Mouse (Mus musculus): ENCODE measurements around the gene Vmn1r33. TPM values are rescaled to one million over a fixed set of nuclear protein-coding genes. Genes with fewer than 3 reads are reported as not detected.
"Not testable (repeated sequence)": the region's sequence is repeated elsewhere in the genome, so short reads cannot be mapped to it uniquely, and the experiment has no call there.

Vmn1r33 gene
- not detected in 2 replicates for polyA plus RNA-seq (2016; fragmentation: Nextera tagmentation; extraction: Ambion mirVana)

DNA sequence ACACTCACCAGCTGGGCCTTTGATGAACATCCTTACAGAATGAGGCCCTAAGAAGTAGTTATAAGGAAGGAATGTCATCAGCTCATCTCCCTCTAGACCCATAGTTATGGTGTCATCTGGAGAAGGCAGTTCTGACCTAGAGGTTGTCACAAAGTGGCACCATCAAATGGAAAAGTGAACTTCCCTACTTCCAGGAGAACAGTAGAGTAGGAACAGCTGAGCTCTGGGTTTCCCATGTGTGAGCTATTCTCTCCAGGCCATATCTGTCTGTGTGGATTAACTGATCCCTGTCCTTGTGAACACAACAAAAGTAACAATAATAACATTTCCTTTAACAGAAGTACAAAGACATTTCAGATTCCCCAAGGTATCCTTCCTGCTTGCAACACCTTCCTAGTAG lies at the start of gene Vmn1r33:
Gene Vmn1r33 (minus strand): TSS at position 101 of the 400 bp plus-strand sequence.
- H3K9me3 ChIP-seq (replicated peaks); H3K27ac ChIP-seq (ENCODE audit: poor library complexity, severe bottlenecking); H3K27me3 ChIP-seq (replicated peaks); H3K4me3 ChIP-seq; H3K4me2 ChIP-seq; H3K9ac ChIP-seq; H3K36me3 ChIP-seq; ATAC-seq (ENCODE audit: insufficient number of reproducible peaks, low FRiP score); H3K4me1 ChIP-seq (replicated peaks): not testable (repeated sequence)

DNA sequence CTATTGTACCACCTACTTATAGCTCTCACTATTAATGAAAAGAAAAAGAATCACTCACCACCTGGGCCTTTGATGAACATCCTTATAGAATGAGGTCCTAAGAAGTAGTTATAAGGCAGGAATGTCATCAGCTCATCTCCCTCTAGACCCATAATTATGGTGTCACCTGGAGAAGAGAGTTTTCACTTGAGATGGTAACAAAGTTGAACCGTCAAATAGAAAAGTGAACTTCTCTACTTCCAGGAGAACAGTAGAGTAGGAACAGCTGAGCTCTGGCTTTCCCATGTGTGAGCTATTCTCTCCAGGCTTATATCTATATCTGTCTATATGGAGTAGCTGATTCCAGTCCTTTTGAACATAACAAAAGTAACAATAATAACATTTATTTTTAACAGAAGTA lies 25.7 kb upstream of the Vmn1r33 start, which contains the start of gene Vmn1r34:
Gene Vmn1r34 (minus strand): TSS at position 101 of the 400 bp plus-strand sequence.
- no peak for ATAC-seq (ENCODE audit: insufficient number of reproducible peaks, low FRiP score)
- no peak within 1 kb of the TSS for H3K27ac ChIP-seq (ENCODE audit: poor library complexity, severe bottlenecking)

DNA sequence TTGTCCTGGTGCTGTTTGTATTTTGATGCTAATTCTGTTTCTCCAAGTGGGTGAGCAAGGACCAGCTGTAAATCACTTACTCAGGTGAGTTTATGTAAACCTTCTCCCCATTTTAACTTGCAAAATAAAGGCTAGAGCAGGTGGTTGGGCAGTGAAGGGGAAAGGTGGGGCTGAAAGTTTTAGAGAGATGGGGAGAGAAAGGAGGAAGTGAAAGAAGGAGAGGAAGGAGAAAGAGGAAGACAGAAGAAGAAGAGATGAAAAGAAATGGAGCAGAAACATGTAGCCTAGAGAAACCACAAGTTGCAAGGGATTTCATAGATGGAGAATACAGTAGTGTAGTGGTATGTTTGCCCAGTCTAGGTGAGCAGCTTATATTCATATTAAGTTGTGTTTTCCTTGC lies 22.3 kb downstream of the Vmn1r33 start:
- Histone ChIP-seq H3K4me2 (no peak overlapping the region), H3K4me3 (no peak overlapping the region), H3K27me3 (replicated peaks) (no peaks in the 10 kb centered on the region), H3K27ac (ENCODE audit: poor library complexity, severe bottlenecking) (no peak overlapping the region), H3K9me3 (replicated peaks) (peaks cover 3% of the 10 kb centered on the region; the same call in 1 of the 2 replicates), H3K36me3 (no peaks in the 10 kb centered on the region), H3K4me1 (replicated peaks) (no peaks in the 10 kb centered on the region), H3K9ac (no peak overlapping the region)
- ATAC-seq (ENCODE audit: insufficient number of reproducible peaks, low FRiP score): no peak

More for the DNA sequence above, 25.7 kb upstream of the Vmn1r33 start, which contains the start of gene Vmn1r34:
- Histone ChIP-seq H3K4me3 (no peak within 1 kb of the TSS), H3K9me3 (replicated peaks) (no peaks in the 10 kb centered on the region), H3K36me3 (no peaks in the 10 kb centered on the region), H3K4me2 (no peak within 1 kb of the TSS), H3K9ac (no peak within 1 kb of the TSS), H3K4me1 (replicated peaks) (no peaks in the 10 kb centered on the region), H3K27me3 (replicated peaks) (no peaks in the 10 kb centered on the region)
- 84% methylated on average over 1 of the region's 1 CpGs for WGBS

Other genes with a start within 250 kb of the Vmn1r33 start
- 79.9 and 81.8 TPM in 2 replicates for gene Mad2l1, start 82.9 kb downstream of the Vmn1r33 start, polyA plus RNA-seq (2016; fragmentation: Nextera tagmentation; extraction: Ambion mirVana)
- gene Vmn1r32, start 58.2 kb downstream of the Vmn1r33 start, polyA plus RNA-seq (2016; fragmentation: Nextera tagmentation; extraction: Ambion mirVana): 0.09 TPM in 1 of 2 replicates, not detected in the other
- not detected in 2 replicates for gene Vmn1r34, start 25.6 kb upstream of the Vmn1r33 start, polyA plus RNA-seq (2016; fragmentation: Nextera tagmentation; extraction: Ambion mirVana)
- gene Vmn1r35, start 67.6 kb upstream of the Vmn1r33 start, polyA plus RNA-seq (2016; fragmentation: Nextera tagmentation; extraction: Ambion mirVana): not detected in 2 replicates
- not detected in 2 replicates for gene Vmn1r36, start 100.9 kb upstream of the Vmn1r33 start, polyA plus RNA-seq (2016; fragmentation: Nextera tagmentation; extraction: Ambion mirVana)
- gene Vmn1r37, start 111.1 kb upstream of the Vmn1r33 start, polyA plus RNA-seq (2016; fragmentation: Nextera tagmentation; extraction: Ambion mirVana): not detected in 2 replicates
- gene Vmn1r38, start 164.3 kb upstream of the Vmn1r33 start, polyA plus RNA-seq (2016; fragmentation: Nextera tagmentation; extraction: Ambion mirVana): not detected in 2 replicates
- gene Vmn1r39, start 192.3 kb upstream of the Vmn1r33 start, polyA plus RNA-seq (2016; fragmentation: Nextera tagmentation; extraction: Ambion mirVana): not detected in 2 replicates

Measured in heart, embryonic 12.5 days (tissue).